Mouse (Mus musculus): ENCODE results near the gene Tmem30a. TPM values are rescaled to one million over a fixed set of nuclear protein-coding genes. Genes with fewer than 3 reads are reported as not detected.

Tmem30a gene
- polyA plus RNA-seq, 1 experiment from 2014 or later: 61.2 TPM

DNA sequence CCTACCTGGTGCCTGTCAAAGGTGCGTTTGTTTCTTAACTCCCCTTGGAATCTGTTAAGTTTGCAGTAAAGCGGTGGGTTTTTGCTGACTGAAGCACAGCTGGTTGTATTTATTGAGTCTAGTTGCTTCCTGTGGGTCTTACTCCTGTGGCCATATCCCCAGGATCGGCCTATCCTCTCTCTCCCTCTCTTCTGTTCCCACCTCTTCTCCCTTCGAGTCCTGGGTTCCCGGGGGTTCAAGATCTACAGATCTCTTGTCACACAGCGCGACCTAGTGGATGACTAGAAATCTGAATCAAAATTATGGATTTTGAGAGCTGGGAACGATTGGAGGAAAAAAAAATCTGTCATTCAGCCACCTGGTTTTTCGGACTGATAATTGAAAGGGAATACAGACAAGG, 72.3 kb downstream of the Tmem30a start:
- WGBS: 11% methylated on average over 9 of the region's 9 CpGs
- Histone ChIP-seq H3K27me3 (ENCODE audit: insufficient read depth, poor library complexity, severe bottlenecking) (peaks cover 56% of the 10 kb centered on the region), H3K27ac (no peak overlapping the region), H3K9me3 (peaks cover 4% of the 10 kb centered on the region; the same call in 1 of the 2 replicates), H3K4me1 (replicated peaks) (peaks cover 36% of the 10 kb centered on the region), H3K4me3 (no peak overlapping the region), H3K36me3 (no peaks in the 10 kb centered on the region)
- DNase-seq (ENCODE audit: low spot score): peak; percentile 57

DNA sequence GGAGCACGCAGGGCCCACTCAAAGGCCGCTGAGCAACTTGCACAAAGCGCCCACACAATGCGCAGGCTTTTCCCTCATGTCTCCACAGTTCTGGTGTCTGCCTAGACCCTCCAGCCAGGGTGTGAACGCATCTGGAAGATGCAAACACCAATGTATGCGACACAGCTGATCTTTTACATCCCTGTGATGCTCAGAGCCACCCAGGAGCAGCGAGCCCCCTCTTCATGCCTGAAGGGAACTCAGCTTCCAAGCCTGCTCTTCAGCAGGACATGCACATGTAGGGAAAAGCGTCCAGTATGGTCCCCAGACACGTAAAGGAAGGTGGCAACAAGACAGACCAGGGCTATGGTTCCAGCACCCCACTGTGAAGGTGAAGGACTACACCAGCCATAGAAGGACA, 73.2 kb downstream of the Tmem30a start:
- Histone ChIP-seq H3K4me3 (peak overlapping the region; percentile 59), H3K27ac (no peak overlapping the region), H3K9me3 (peaks cover 4% of the 10 kb centered on the region; the same call in 1 of the 2 replicates), H3K36me3 (no peaks in the 10 kb centered on the region), H3K4me1 (replicated peaks) (peaks cover 36% of the 10 kb centered on the region), H3K27me3 (ENCODE audit: insufficient read depth, poor library complexity, severe bottlenecking) (peaks cover 61% of the 10 kb centered on the region)
- WGBS: 24% methylated on average over 9 of the region's 9 CpGs
- DNase-seq (ENCODE audit: low spot score): peak; percentile 42

DNA sequence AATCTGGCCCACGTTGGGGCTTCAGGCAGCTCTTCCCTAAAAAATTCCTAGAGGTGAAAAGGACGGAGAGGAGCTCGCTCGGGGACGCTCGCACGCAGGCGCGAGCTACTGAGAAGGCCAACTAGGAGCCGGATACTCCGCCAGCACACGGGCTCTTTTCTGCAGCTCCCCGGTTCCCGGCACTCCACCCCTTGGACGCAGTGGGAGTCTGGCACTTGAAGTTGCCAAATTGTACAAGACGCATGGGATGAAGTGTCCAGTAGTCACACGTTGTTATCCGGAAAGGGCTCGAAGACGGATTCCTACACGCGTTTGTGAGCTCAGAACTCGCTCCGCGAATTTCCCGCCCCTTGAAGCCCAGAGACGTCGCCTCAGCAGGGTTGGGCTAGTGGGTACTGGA, 73.9 kb downstream of the Tmem30a start:
- peaks cover 43% of the 10 kb centered on the region for H3K4me1 ChIP-seq (replicated peaks)
- peak overlapping the region; percentile 59 for H3K4me3 ChIP-seq
- WGBS: under 1% methylated on average over 28 of the region's 28 CpGs
- peaks cover 66% of the 10 kb centered on the region for H3K27me3 ChIP-seq (ENCODE audit: insufficient read depth, poor library complexity, severe bottlenecking)
- DNase-seq (ENCODE audit: low spot score): peak; percentile 56
- peaks cover 4% of the 10 kb centered on the region; the same call in 1 of the 2 replicates for H3K9me3 ChIP-seq
- no peaks in the 10 kb centered on the region for H3K36me3 ChIP-seq
- peak overlapping the region; percentile 60 for H3K27ac ChIP-seq

Other genes starting within 250 kb of the Tmem30a start
- gene Col12a1, start 74.7 kb downstream of the Tmem30a start, polyA plus RNA-seq (2016; fragmentation: Nextera tagmentation; extraction: Ambion mirVana): 5.8 and 9.0 TPM in 2 replicates
- 667 and 753 TPM in 2 replicates for gene Cox7a2, start 33.6 kb downstream of the Tmem30a start, polyA plus RNA-seq (2016; fragmentation: Nextera tagmentation; extraction: Ambion mirVana)
- 4.1 and 7.8 TPM in 2 replicates for gene Filip1, start 219.3 kb upstream of the Tmem30a start, polyA plus RNA-seq (2016; fragmentation: Nextera tagmentation; extraction: Ambion mirVana)

All from hindbrain, embryonic 10.5 days (tissue).